Mouse (Mus musculus): Measurements from ENCODE around the gene Larp4.

Larp4 gene

DNA sequence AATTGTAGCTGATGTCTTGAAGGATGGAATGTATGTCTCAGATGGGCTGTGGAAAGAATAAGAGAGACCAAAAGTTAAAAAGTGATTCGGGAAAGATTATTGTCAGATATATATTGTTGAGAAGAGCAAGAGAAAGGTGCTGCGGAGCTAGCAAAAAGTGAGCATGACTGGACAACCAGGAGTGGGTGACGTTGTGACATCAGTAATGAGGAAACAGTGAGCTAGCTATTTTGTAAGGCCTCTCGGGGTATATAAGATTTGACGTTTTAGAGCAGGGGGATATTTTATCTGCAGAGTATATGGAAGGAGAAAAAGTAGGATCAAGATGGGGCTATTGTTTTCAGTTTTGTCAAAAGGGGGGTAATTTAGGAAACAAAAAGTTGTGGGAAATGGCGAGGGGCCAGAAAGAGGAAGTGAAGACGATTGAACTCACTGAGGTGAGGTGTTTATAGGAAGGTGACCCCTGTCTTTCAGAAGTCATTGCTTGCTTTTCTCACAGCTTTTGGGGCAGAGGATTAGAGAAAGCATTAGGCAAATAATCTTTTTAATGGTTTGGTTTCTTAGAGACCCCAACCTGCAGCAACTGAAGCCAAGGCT, 34.9 kb downstream of the Larp4 start:
- DNase-seq (ENCODE audit: low spot score in 2 of 2) = no peak

DNA sequence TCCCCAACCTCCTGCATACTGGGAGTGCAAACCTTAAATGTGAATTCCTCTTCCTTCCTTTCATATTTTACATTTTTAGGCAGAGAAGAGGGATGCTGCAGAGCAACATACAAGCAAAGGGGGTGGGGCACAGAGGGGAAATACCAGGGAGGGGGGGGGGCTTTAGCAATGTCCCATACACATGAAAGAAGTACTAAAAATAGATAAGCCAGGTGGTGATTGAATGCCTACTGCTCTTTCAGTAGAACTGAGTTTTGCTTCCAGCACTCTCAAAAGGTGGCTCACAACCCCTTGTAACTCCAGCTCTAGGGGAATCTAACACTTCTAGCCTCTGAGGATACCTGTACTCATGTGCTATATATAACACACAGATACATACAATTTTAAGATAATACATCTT, 36.3 kb downstream of the Larp4 start:
- no peak for DNase-seq (ENCODE audit: low spot score in 2 of 2)

DNA sequence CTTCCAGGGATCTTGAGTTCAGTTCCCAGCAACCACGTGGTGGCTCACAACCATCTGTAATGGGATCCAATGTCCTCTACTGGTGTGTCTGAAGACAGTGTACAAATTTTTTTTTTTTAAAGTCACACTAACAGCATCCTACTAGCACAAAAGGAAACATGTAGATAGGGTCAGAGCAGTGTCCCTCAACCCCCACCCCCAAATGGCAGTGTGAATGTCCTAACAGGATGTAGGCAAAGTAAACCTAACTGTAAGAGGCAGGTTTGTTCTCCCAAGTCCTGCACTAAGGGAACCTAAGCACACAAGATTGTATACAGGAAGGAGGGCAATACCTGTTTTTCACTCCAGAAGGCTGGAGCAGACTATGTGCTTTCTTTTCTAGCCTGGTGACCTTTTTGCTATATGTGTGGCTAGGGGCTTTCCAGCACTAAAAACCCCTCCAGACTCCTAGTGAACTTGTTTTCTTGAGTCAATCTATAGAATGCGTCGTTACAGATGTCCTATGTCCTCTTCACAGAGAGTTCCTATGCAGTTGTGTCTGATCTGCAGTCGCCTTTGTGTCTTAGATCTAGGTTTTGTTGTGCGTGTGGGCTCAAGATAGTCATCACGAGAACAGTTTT, 48.5 kb downstream of the Larp4 start:
- DNase-seq (ENCODE audit: low spot score in 2 of 2) = no peak

DNA sequence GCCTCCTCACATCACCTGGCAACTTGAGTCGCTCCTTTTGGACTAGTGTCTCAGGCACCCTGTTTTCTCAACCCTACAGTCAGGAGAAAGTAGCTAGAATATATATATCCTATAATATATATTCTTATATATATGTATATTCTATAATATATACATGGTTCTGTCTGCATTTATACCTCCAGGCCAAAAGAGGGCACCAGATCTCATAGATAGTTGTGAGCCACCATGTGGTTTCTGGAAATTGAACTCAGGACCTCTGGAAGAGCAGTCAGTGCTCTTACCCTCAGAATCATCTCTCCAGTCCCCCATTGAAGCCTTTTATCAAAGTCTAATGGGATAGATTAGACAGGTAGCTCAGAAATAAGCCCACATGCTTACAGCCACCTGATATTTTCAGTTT, 51.3 kb downstream of the Larp4 start:
- DNase-seq (ENCODE audit: low spot score in 2 of 2) = no peak

DNA sequence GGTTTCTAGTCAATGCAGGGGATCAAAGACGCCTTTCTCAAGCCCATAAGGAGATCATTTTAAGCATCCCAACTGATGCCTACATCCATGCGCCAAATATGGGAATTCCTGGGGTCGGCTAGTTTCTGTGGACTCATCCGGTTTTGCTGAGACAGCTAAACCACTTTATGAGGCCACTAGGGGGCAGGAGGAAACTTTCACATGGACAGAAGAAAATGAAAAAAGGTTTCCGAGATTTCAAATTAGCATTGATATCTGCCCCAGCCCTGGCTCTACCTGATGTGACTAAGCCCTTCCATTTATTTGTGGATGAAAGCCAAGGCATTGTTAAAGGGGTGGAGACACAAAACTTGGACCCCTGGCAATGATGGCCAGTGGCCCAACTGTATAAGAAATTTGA, 53.1 kb downstream of the Larp4 start:
- peak; percentile 38 to 69 for DNase-seq (ENCODE audit: low spot score in 2 of 2)

DNA sequence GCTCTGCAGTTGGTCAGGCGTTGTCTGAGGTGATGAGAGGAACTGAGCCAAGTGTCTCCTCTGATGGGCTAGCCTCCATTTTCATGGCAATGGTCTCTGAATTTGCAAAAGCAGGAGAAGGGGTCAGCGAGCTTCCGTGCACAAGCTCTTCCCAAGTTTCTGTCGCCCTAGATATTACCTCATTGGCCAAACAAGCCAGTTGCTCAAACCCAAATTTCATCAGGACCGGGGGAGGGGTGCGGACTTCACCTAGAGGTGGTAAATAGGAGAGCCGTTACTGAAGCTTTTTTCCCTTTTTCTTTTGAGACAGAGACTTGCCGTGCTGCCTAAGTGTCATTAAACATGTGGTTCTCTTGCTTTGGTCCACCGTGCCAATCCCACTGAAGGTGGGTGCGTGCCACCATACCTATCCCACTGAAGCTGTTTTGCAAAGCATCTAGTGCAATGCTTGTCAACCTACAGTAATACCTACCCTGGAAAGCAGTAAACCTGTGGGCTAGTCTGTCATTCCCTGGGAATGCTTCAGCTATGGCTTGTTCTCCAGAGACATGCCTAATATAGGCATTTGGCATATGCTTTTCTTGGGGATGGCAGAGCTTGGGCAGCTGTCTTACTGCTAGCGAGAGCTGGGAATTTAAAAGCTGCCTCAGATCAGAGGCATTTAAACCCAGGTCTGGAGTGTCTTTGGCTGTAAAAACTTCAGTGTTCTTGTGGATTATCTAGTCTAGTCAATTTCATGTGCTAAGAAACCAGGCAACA, 55.4 kb downstream of the Larp4 start:
- DNase-seq (ENCODE audit: low spot score in 2 of 2) = peak in 1 of 2 experiments; percentile 44

DNA sequence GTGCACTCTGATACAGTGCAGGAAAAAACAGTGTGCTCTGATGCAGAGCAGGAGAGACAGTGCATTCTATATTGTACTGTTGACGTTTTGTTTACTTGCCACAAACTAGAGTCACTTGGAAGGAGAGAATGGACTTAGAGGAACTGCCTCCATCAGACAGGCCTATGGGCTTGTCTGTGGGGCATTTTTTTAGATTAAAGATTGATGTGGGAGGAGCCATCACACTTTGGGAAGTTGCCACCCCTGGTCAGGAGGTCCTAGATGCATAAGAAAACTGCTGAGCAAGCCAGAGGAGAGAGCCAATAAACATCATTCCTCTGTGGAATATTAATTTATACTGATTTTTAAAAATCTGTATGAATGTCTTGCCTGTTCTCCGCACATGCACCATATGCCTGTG, 58.3 kb downstream of the Larp4 start:
- no peak for DNase-seq (ENCODE audit: low spot score in 2 of 2)

DNA sequence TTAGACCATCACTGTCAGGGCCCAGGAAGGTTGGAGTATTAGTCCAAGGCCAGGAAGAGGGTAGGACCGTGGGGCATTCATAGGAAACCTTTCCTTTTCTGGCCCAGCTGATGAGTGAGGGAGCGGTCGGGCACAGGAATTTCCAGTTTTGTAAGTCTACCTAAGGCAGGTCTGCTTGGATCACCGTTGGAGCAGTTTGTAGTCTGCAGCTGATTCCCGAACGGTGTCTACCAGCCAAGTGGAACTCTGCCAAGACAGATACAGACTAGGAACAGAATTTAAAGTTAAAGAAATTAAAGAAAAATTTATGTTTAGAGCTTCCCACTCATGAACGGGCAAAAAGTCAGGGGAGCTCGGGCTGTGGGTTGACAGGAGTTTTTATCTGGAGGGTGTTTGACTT, 59.6 kb downstream of the Larp4 start:
- DNase-seq (ENCODE audit: low spot score in 2 of 2) = peak; percentile 30 to 61

DNA sequence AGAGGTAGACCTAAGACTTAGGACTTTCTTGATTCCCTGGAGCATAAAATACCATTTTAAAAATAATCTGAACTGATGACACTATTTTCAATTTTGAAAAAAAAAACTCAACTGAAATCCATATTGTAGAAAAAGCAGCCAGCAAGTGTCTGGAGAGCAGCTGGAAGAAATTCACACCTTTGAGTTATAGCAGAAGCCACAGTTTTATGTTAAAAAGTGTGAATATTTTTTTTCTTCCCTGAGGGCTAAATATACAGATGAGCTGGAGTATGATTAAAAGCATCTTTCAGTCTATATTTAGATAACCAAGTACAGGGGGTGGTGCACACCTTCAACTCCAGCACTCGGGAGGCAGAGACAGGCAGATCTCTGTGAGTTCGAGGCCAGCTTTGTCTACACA, 60.0 kb downstream of the Larp4 start:
- DNase-seq (ENCODE audit: low spot score in 2 of 2) = peak in 1 of 2 experiments; percentile 51

DNA sequence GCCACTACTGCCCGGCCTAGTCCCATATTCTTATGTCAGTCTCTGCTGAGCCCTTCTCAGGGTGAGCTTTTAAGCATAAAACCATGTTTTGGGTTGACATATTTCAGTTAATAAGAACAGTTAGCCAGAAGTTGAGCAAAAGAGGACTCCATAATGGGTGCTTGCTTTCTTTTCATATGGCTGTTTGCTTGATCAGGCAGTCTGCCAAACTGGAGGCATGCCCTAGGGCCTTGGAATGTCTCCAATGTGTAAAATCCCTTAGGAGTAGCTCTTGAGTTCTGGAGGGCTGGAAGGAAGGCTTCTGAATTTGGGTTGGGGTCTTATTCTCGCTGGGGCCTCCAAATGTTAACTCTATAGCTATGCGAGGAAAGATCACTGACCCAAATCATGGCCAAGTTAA, 62.7 kb downstream of the Larp4 start:
- no peak for DNase-seq (ENCODE audit: low spot score in 2 of 2)

DNA sequence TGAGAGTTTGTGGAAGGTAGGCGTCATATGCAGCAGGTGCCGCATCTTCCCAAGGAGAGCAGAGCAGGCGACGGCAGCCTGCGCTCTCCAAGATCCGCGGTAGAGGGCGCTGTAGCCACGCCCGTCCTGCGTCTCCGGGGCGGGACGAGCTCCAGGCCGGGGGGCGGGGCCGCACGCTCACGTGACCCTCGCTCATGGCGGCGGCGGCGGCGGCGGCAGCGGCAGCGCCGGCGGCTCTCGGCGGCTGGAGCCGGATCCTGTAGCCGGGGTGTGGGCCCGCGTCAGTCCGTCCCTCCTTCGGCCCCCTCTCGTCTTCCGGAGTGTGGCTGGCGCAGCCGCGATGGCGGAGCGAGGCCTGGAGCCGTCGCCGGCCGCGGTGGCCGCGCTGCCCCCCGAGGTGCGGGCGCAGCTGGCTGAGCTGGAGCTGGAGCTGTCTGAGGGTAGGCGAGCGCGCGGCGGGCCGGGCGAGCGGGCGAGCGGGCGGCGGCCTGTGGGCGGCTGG, 68.7 kb downstream of the Larp4 start, which contains the start of gene Dip2b:
Dip2b (plus strand) TSS at position 195 of the 502 bp plus-strand sequence.
- DNase-seq (ENCODE audit: low spot score in 2 of 2) = peak; percentile 95 to 97

DNA sequence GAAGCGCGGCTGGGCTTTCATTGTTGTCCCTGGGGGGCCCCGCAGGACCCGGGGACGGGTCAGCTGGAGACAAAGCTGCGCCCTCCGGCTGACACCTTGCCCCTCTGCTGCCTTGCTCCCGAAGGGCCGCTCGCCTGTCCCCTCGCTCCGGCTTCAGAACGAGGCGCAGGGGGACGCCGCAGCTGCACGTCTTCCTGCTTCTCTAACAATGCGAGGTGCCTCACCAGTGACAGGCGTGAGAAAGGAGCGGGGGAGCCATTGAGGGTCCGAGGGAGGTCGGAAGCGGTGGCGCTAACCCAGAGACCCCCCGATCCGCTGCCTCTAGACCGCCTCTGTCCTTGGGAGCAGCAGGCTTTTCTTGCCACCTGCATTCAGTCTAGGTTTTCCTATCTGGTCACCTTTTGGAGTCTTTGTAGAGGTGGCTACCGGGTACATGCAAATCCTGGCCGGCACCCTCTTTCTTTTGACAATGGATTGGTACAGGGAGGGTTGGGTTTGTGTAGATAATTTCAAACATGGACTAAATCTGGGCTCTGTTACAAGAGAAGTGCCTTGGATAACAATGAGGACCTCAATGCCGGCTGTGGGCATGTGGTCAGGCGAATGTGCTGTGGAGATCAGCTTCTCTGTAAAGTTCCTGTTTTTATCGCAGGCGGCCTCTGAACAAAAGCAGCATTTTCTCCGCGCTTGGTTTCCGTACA, 69.3 kb downstream of the Larp4 start:
- DNase-seq (ENCODE audit: low spot score in 2 of 2) = peak; percentile 52 to 57

DNA sequence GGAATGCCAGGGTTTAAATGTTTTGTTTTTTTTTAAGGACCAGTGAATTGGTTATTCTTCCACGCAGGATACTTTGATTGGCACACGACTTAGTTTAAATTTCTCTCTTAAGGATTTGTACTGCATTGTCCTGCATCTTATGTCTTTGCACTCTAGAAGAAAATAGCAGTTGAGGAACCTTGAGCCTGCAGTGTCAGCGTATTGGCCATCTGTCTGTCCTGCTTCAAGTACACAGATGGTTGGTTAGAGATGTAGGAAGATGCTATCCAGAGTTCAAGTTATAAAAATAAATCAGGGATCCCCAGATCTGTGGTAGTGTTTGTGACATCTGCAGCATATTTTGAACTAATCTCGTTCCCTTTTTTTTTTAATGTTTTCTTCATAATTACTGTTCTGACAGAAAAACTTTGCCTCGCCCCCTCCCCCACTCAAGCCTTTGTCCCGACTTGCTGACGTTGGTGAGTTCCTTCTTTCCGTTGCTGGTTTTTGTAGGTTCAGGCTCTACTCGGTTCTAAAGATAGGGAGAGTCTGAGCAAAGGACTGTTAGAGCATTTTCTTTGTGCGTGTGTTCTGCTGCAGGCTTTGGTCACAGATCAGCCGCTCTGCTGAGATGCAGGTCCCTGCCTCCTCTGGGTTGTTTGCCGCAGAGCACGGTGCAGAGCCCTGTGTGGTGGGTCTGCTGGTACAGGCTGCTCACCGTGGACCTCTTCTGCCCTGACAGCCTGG, 70.8 kb downstream of the Larp4 start:
- peak in 1 of 2 experiments; percentile 25 for DNase-seq (ENCODE audit: low spot score in 2 of 2)

DNA sequence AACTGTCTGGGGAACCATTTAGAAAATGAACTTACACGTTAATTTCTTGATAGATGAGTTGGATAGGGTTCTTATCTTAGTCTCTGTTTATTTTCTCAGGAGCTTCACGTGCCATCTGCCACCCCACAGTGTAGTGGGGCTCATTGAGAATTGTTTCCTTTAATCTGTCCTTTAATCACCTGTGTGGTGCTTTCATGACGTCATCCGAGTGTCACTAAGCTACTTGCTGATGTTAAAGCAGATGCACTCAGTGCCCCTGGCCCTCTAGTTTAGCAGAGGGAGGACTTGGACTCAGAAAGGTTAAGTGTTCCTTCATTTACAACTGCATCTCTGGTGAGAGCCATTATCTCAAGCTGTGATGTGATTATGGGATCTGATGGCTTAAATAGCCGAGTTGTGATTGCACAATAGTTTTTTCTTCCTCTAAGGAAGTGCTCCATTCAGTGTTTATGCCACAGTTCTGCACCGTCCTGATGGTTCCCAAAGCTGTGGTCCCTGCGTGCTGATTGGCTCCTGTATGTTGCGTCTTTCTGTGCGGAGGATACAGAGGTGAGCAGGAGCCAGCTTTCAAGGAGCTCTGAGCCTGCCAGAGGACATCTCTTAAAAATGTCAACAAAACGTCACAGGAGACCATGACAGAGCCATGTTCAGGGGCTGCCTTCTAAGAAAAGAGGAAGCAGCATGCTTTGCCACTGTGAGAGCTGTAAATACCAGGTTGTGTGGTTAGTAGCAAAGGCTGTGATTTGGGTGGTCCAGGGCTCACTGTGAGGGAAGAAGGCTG, 71.6 kb downstream of the Larp4 start:
- no peak for DNase-seq (ENCODE audit: low spot score in 2 of 2)

DNA sequence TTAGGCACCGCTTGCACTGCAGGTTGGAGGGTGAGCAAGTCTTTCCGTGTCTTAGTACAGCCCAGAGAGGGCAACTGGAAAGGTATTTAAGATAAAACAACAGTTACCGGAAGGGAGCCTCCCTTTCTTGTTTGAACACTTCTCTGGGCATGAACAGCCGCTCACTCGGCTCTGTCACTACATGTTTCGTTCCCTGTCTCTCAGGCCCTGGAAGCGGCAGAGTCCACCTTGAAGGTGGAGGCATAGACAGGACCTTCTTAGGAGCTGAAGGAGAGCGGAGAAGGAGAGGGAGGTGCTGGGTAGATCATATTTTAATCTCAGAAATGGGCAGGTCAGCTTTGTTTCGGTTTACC, 72.2 kb downstream of the Larp4 start:
- no peak for DNase-seq (ENCODE audit: low spot score in 2 of 2)

DNA sequence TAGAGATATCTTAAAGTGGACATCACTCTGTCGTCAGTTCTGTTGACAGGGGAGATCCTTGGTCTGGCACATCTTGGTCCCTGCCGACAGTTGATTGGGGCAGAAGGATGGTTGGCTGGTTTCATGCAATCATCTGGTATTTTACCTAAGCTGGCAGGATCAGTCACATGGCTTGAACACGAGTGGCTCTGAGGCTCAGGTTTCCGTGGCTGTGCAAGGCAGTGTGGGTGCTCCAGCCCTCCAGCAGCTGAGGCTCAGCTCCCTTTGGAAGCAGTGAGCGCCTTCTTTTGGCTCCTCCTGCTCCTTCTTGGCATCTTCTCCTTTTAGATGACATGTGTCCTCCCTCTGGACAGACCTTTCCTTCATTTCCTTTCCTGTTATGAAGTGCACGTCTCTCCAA, 75.7 kb downstream of the Larp4 start:
- no peak for DNase-seq (ENCODE audit: low spot score in 2 of 2)

DNA sequence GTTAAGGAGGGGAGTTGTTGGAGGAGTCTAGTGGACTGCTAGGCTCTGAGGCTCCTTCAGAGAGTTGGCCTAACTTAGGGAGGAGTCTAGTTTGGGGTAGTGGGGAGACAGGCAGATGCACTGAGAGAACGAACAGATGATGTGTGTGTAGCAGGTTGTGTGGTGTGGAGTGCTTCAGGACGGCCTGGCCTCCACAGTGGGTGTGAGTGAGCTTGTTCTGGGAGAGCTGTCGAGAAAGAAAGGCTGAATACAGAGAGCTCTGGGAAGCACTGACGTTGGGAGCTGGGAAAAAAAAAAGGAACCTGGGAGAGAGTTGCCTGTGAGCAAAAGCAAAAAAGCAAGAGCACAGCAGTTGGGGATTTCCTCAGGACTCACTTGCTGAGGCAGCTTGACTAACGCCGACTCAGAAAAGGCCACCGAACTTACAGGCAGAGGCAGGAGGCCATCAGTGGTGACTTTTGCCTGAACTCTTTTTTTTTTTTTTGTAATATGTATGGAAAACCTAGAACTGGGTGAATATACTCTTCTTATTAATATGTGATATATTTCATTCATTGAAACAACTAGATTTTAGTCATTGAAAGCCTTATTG, 79.7 kb downstream of the Larp4 start:
- peak; percentile 42 to 55 for DNase-seq (ENCODE audit: low spot score in 2 of 2)

DNA sequence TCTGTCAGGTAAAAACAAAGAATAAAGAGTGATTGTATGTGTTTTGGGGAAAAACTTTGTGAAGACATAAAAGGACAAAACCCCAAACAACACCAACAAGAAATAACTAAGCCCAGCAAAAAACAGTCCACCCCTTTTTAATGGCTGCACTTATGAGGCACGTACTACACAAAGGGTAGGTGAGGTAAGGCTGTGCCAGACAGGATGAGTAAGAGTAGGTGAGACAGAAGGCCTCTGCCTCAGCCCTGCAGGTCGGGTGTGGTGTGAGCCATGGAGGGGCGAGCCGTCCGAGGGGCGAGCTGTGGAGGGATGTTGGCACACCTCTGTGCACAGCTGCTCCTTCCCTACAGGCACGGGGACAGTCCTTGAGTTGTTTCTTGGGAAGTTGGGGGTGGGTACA, 81.1 kb downstream of the Larp4 start:
- DNase-seq (ENCODE audit: low spot score in 2 of 2) = no peak

DNA sequence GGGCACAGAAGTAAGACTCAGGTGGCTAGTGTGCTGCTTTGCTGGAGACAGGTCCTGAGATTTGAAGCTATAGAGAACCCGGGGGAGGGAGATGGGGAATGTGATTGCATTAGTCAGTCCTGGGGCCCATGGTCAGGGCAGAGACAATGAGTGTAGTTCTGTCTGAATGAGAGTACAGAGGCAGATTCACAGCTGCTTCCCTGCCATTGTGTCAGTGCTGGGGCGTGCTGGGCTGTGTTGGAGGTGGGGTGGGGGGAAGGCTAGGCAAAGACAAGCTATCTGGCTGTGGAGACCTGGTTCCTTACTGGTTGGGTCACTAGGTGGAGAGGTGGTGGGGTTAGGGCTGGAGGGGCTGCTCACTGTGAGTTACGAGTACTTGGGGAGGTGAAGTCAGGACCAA, 82.9 kb downstream of the Larp4 start:
- DNase-seq (ENCODE audit: low spot score in 2 of 2) = no peak

DNA sequence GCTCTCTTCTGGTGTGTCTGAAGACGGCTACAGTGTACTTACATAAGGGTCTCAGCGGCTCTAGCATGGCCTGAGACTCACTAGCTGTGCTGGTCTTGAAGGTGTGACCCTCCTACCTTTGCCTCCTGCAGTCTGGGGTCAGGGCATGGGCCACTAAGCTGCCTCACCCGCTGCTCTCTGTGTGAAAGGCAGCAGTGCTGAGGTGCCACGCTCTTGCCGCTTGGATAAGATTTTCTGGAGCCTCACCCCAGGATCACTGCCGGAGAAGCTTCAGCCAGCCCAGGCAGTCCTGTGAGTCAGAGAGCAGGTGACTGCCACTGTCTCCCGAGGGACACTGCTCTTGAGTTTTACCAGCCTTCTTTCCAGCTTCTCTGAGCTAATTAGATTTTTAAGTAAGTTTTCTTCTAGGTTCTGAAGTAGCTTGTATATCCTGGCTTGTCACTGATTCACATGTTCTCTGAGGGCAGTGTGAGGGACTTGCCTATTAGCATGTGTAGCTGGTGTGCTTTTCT, 86.6 kb downstream of the Larp4 start:
- no peak for DNase-seq (ENCODE audit: low spot score in 2 of 2)

All from frontal cortex, postnatal 36 days (tissue).